Mouse (Mus musculus): Measurements from ENCODE around the gene Ngef. TPM values are rescaled to one million over a fixed set of nuclear protein-coding genes. Genes with fewer than 3 reads are reported as not detected.

The Ngef gene
- total and polyA plus RNA-seq, 3 experiments = not detected

- no peak overlapping the region for H3K27ac ChIP-seq (ENCODE audit: control insufficient read depth, low read depth, low read length)
- no peaks in the 10 kb centered on the region for H3K9me3 ChIP-seq (replicated peaks; ENCODE audit: insufficient read depth, low read length)
- peaks cover 0 to 2% of the 10 kb centered on the region in 2 experiments; a peak in 1 of 4 replicates for H3K27me3 ChIP-seq (ENCODE audit: control insufficient read depth in 1 of 2, insufficient read depth in 2 of 2, low read length in 2 of 2)
- H3K79me2 ChIP-seq (ENCODE audit: control insufficient read depth, insufficient read depth, low read length, poor library complexity) = no peaks in the 10 kb centered on the region
- DNase-seq (ENCODE audit: low read depth, low spot score) = no peak
- H3K4me3 ChIP-seq (ENCODE audit: control insufficient read depth in 1 of 2, insufficient read depth in 1 of 2, low read depth in 2 of 2, low read length in 2 of 2) = no peak overlapping the region
- TF ChIP-seq POLR2AphosphoS2 (IDR thresholded peaks at IDR 0.05; ENCODE audit: low read length) (no peak), RAD21 (IDR thresholded peaks at IDR 0.05; ENCODE audit: low read depth, low read length) (no peak), GATA1 (IDR thresholded peaks at IDR 0.05; ENCODE audit: low read depth, low read length) (no peak), UBTF (IDR thresholded peaks at IDR 0.05; ENCODE audit: borderline replicate concordance, insufficient read depth, low read depth, low read length) (no peak), TCF12 (IDR thresholded peaks at IDR 0.05; ENCODE audit: low read depth, low read length) (no peak), USF1 (IDR thresholded peaks at IDR 0.05; ENCODE audit: low read depth, low read length) (no peak), SIN3A (IDR thresholded peaks at IDR 0.05; ENCODE audit: low read length) (no peak), ZMIZ1 (IDR thresholded peaks at IDR 0.05; ENCODE audit: low read depth, low read length) (no peak), RCOR1 (IDR thresholded peaks at IDR 0.05; ENCODE audit: low read depth, low read length) (no peak), NELFE (IDR thresholded peaks at IDR 0.05; ENCODE audit: low read depth, low read length) (no peak), ETS1 (IDR thresholded peaks at IDR 0.05; ENCODE audit: low read depth, low read length) (no peak), MYC (IDR thresholded peaks at IDR 0.05; ENCODE audit: low read depth, low read length) (no peak), SMC3 (IDR thresholded peaks at IDR 0.05; ENCODE audit: low read depth, low read length) (no peak), MAX (IDR thresholded peaks at IDR 0.05; ENCODE audit: low read length) (no peak), USF2 (IDR thresholded peaks at IDR 0.05; ENCODE audit: borderline replicate concordance in 1 of 2, insufficient read depth in 1 of 2, low read depth in 1 of 2, low read length in 2 of 2) (no peak), ZNF384 (IDR thresholded peaks at IDR 0.05; ENCODE audit: low read depth, low read length) (no peak), MAFK (IDR thresholded peaks at IDR 0.05; ENCODE audit: borderline replicate concordance, low read depth, low read length) (no peak), HCFC1 (IDR thresholded peaks at IDR 0.05; ENCODE audit: low read depth, low read length) (no peak), MEF2A (IDR thresholded peaks at IDR 0.05; ENCODE audit: extremely low read depth, insufficient replicate concordance, low read depth, low read length, poor library complexity, severe bottlenecking) (no peak)
- H3K36me3 ChIP-seq (ENCODE audit: control insufficient read depth in 1 of 2, insufficient read depth in 2 of 2, low read length in 2 of 2) = no peaks in the 10 kb centered on the region
- no peaks in the 10 kb centered on the region for H3K4me1 ChIP-seq (ENCODE audit: control insufficient read depth in 1 of 2, insufficient read depth in 2 of 2, low read length in 2 of 2)
- no peak overlapping the region for H3K9ac ChIP-seq (ENCODE audit: control insufficient read depth, low read depth, low read length, poor library complexity, severe bottlenecking)
These were observed 62.8 kb downstream of the Ngef start for GRCm38 (mm10) chr1:87510845-87511244.

DNA sequence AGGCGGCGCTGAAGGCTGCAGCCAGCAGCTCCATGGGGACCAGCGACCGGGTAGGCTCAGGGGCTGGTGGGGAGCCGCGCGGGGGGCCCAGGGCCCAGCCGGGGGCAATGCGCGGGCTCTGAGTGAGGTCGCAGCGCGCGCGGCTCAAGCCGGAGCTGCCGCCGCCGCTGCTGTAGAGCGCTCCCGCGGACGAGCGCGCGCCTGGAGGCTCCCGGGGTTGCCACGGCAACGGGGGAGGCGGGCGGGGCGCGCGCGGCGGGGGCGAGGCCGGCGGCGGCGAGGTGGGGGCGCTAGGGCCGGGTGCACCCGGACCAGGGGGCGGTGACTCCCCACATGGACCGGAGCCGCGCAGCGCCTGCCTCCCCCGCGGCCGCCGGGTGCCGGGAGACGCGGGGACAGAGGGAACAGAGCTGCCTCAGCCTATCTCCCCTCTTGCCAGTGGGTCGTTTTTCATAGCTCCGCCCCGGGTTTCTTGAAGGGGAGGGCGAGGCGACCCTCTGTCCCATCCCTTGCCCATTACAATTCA lies 63.4 kb downstream of the Ngef start:
- Histone ChIP-seq H3K4me3 (ENCODE audit: control insufficient read depth in 1 of 2, insufficient read depth in 1 of 2, low read depth in 2 of 2, low read length in 2 of 2) (no peak overlapping the region), H3K9me3 (replicated peaks; ENCODE audit: insufficient read depth, low read length) (no peaks in the 10 kb centered on the region), H3K27me3 (ENCODE audit: control insufficient read depth in 1 of 2, insufficient read depth in 2 of 2, low read length in 2 of 2) (peaks cover 0 to 4% of the 10 kb centered on the region in 2 experiments; a peak in 1 of 4 replicates), H3K79me2 (ENCODE audit: control insufficient read depth, insufficient read depth, low read length, poor library complexity) (no peaks in the 10 kb centered on the region), H3K4me1 (ENCODE audit: control insufficient read depth in 1 of 2, insufficient read depth in 2 of 2, low read length in 2 of 2) (no peaks in the 10 kb centered on the region), H3K36me3 (ENCODE audit: control insufficient read depth in 1 of 2, insufficient read depth in 2 of 2, low read length in 2 of 2) (no peaks in the 10 kb centered on the region), H3K9ac (ENCODE audit: control insufficient read depth, low read depth, low read length, poor library complexity, severe bottlenecking) (no peak overlapping the region), H3K27ac (ENCODE audit: control insufficient read depth, low read depth, low read length) (no peak overlapping the region)
- DNase-seq (ENCODE audit: low read depth, low spot score) = no peak
- TF ChIP-seq CTCF (IDR thresholded peaks at IDR 0.05 in 2 of 3, conservative IDR thresholded peaks at IDR 0.05 in 1 of 3; ENCODE audit: control insufficient read depth in 1 of 3, insufficient read depth in 1 of 3, low read depth in 2 of 3, low read length in 3 of 3, poor library complexity in 1 of 3, severe bottlenecking in 1 of 3) (no peak), SIN3A (IDR thresholded peaks at IDR 0.05; ENCODE audit: low read length) (no peak), MAZ (IDR thresholded peaks at IDR 0.05; ENCODE audit: low read depth, low read length) (no peak), ELF1 (IDR thresholded peaks at IDR 0.05; ENCODE audit: low read depth, low read length) (no peak), SMC3 (IDR thresholded peaks at IDR 0.05; ENCODE audit: low read depth, low read length) (no peak), NRF1 (IDR thresholded peaks at IDR 0.05; ENCODE audit: insufficient read depth, low read depth, low read length, poor library complexity, severe bottlenecking) (no peak), JUND (IDR thresholded peaks at IDR 0.05; ENCODE audit: low read depth, low read length) (no peak), RCOR1 (IDR thresholded peaks at IDR 0.05; ENCODE audit: low read depth, low read length) (no peak), MYC (IDR thresholded peaks at IDR 0.05; ENCODE audit: low read depth, low read length) (no peak), CHD2 (IDR thresholded peaks at IDR 0.05; ENCODE audit: low read length) (no peak), MYB (IDR thresholded peaks at IDR 0.05; ENCODE audit: low read depth, low read length) (no peak)

All from MEL (cell line).